Mouse (Mus musculus): Measurements from ENCODE around the gene Erbb4.

DNA sequence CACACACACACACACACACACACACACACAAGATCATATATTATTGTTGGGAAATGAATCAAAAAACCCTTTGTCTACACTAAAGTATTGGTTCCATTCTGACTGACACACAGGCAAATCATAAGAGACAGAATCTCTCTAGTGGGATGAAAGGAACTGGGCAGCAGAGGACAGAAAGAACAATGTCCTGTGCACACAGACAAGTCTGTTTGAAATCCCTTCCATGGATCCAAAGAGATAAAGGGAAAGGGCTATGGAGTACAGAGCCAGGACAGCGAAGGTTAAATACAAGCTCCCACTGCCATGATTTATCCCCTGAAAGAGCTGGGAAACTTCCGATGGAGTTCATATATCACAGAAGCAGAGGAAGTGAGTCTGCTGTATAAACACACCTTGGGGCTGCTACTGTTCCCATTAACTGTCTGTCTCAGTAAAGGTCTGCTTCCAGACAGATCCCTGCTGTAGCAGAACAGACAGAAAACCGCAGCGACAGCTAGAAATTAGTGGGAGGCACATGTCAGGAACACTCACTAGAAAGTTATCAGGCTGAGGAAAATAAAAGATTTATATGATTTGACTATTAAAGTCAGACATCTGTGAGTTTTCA, 320.3 kb downstream of the Erbb4 start:
- TF ChIP-seq POLR2A (IDR thresholded peaks at IDR 0.05; ENCODE audit: low read depth, low read length) (no peak), CTCF (IDR thresholded peaks at IDR 0.05; ENCODE audit: extremely low read depth, insufficient read length, insufficient replicate concordance, low read depth, low read length) (no peak)

Measured in small intestine, adult 2 months (tissue).